Mouse (Mus musculus): ENCODE measurements around the gene Mcts2. TPM values are rescaled to one million over a fixed set of nuclear protein-coding genes. Genes with fewer than 3 reads are reported as not detected.
A peak's percentile ranks its signal among the peaks of the same experiment; 100 is the strongest.

Gene Mcts2
- polyA plus RNA-seq, 1 experiment from 2014 or later, result 36.6 TPM

- no peak for TF ChIP-seq CTCF (IDR thresholded peaks at IDR 0.05; ENCODE audit: low read depth)
- WGBS, result 79% methylated on average over 5 of the region's 5 CpGs
- no peak for ATAC-seq (replicated peaks; ENCODE audit: low FRiP score, low read depth)
Observed at GRCm38 (mm10) chr2:152709066-152709465, 22.2 kb downstream of the Mcts2 start.

GRCm38 (mm10) chr2:152716241-152716772 is 29.5 kb downstream of the Mcts2 start:
- ATAC-seq (replicated peaks; ENCODE audit: low FRiP score, low read depth), result no peak; the same call in 1 of the 2 replicates
- peak overlapping the region; percentile 19; the same call in 1 of the 2 replicates for H3K27ac ChIP-seq
- 43% methylated on average over 6 of the region's 6 CpGs for WGBS

More at GRCm38 (mm10) chr2:152709066-152709465, 22.2 kb downstream of the Mcts2 start:
- H3K4me2 ChIP-seq (ENCODE audit: low read length), result no peak overlapping the region
- no peak overlapping the region for H3K27ac ChIP-seq
- no peaks in the 10 kb centered on the region for H3K9me3 ChIP-seq (replicated peaks; ENCODE audit: low read length)
- H3K27me3 ChIP-seq (ENCODE audit: insufficient read depth, low read length), result no peaks in the 10 kb centered on the region
- H3K9ac ChIP-seq (ENCODE audit: low read depth, low read length), result no peak overlapping the region
- DNase-seq (ENCODE audit: low spot score), result no peak
- peaks cover 23% of the 10 kb centered on the region for H3K4me1 ChIP-seq (replicated peaks; ENCODE audit: insufficient read depth, low read length)
- peaks cover 19% of the 10 kb centered on the region for H3K36me3 ChIP-seq (ENCODE audit: insufficient read depth, low read length)
- H3K4me3 ChIP-seq (replicated peaks; ENCODE audit: low read depth, low read length), result no peak overlapping the region

GRCm38 (mm10) chr2:152717652-152718051 is 30.8 kb downstream of the Mcts2 start:
- no peaks in the 10 kb centered on the region for H3K9me3 ChIP-seq (replicated peaks; ENCODE audit: low read length)
- H3K27me3 ChIP-seq (ENCODE audit: insufficient read depth, low read length), result no peaks in the 10 kb centered on the region
- H3K4me1 ChIP-seq (replicated peaks; ENCODE audit: insufficient read depth, low read length), result peaks cover 6% of the 10 kb centered on the region; the same call in 1 of the 2 replicates
- no peak overlapping the region for H3K4me3 ChIP-seq (replicated peaks; ENCODE audit: low read depth, low read length)
- H3K36me3 ChIP-seq (ENCODE audit: insufficient read depth, low read length), result no peaks in the 10 kb centered on the region
- TF ChIP-seq CTCF (IDR thresholded peaks at IDR 0.05; ENCODE audit: low read depth), result no peak
- no peak for ATAC-seq (replicated peaks; ENCODE audit: low FRiP score, low read depth)
- H3K4me2 ChIP-seq (ENCODE audit: low read length), result no peak overlapping the region
- DNase-seq (ENCODE audit: low spot score), result no peak
- 50% methylated on average over 11 of the region's 11 CpGs for WGBS
- H3K9ac ChIP-seq (ENCODE audit: low read depth, low read length), result no peak overlapping the region
- no peak overlapping the region for H3K27ac ChIP-seq

More at GRCm38 (mm10) chr2:152716241-152716772, 29.5 kb downstream of the Mcts2 start:
- Histone ChIP-seq H3K4me3 (replicated peaks; ENCODE audit: low read depth, low read length) (no peak overlapping the region), H3K4me1 (replicated peaks; ENCODE audit: insufficient read depth, low read length) (peaks cover 6% of the 10 kb centered on the region; the same call in 1 of the 2 replicates), H3K9ac (ENCODE audit: low read depth, low read length) (no peak overlapping the region), H3K27me3 (ENCODE audit: insufficient read depth, low read length) (no peaks in the 10 kb centered on the region), H3K36me3 (ENCODE audit: insufficient read depth, low read length) (no peaks in the 10 kb centered on the region), H3K9me3 (replicated peaks; ENCODE audit: low read length) (no peaks in the 10 kb centered on the region), H3K4me2 (ENCODE audit: low read length) (no peak overlapping the region)
- DNase-seq (ENCODE audit: low spot score), result no peak
- no peak for TF ChIP-seq CTCF (IDR thresholded peaks at IDR 0.05; ENCODE audit: low read depth)

GRCm38 (mm10) chr2:152718076-152718475 is 31.2 kb downstream of the Mcts2 start:
- H3K27ac ChIP-seq, result 0 out of 2 replicates have a peak overlapping the region, but pooled peaks have one; percentile 31
- no peaks in the 10 kb centered on the region for H3K9me3 ChIP-seq (replicated peaks; ENCODE audit: low read length)
- WGBS, result 18% methylated on average over 6 of the region's 6 CpGs
- peaks cover 6% of the 10 kb centered on the region; the same call in 1 of the 2 replicates for H3K4me1 ChIP-seq (replicated peaks; ENCODE audit: insufficient read depth, low read length)
- no peak overlapping the region for H3K4me3 ChIP-seq (replicated peaks; ENCODE audit: low read depth, low read length)
- TF ChIP-seq CTCF (IDR thresholded peaks at IDR 0.05; ENCODE audit: low read depth), result no peak
- no peaks in the 10 kb centered on the region for H3K36me3 ChIP-seq (ENCODE audit: insufficient read depth, low read length)
- ATAC-seq (replicated peaks; ENCODE audit: low FRiP score, low read depth) (0 out of 2 replicates have a peak, but pooled peaks have one; percentile 33), DNase-seq (ENCODE audit: low spot score) (no peak)
- no peaks in the 10 kb centered on the region for H3K27me3 ChIP-seq (ENCODE audit: insufficient read depth, low read length)
- no peak overlapping the region for H3K9ac ChIP-seq (ENCODE audit: low read depth, low read length)
- H3K4me2 ChIP-seq (ENCODE audit: low read length), result no peak overlapping the region

- WGBS, result 4% methylated on average over 37 of the region's 37 CpGs
- Histone ChIP-seq H3K4me1 (replicated peaks; ENCODE audit: insufficient read depth, low read length) (peaks cover 25% of the 10 kb centered on the region), H3K27ac (peak overlapping the region; percentile 27; the same call in 1 of the 2 replicates), H3K4me3 (replicated peaks; ENCODE audit: low read depth, low read length) (peak overlapping the region; percentile 29), H3K9me3 (replicated peaks; ENCODE audit: low read length) (no peaks in the 10 kb centered on the region), H3K27me3 (ENCODE audit: insufficient read depth, low read length) (no peaks in the 10 kb centered on the region), H3K9ac (ENCODE audit: low read depth, low read length) (peak overlapping the region; percentile 56), H3K4me2 (ENCODE audit: low read length) (peak overlapping the region; percentile 64), H3K36me3 (ENCODE audit: insufficient read depth, low read length) (no peaks in the 10 kb centered on the region)
- TF ChIP-seq CTCF (IDR thresholded peaks at IDR 0.05; ENCODE audit: low read depth), result peak; percentile 2; the same call in 1 of the 2 replicates
- peak; percentile 54 for DNase-seq (ENCODE audit: low spot score)
- peak; percentile 44; the same call in 1 of the 2 replicates for ATAC-seq (replicated peaks; ENCODE audit: low FRiP score, low read depth)
Observed at GRCm38 (mm10) chr2:152723651-152724331, 37.0 kb downstream of the Mcts2 start.

GRCm38 (mm10) chr2:152724332-152724723 is 37.5 kb downstream of the Mcts2 start:
- no peaks in the 10 kb centered on the region for H3K9me3 ChIP-seq (replicated peaks; ENCODE audit: low read length)
- no peak for TF ChIP-seq CTCF (IDR thresholded peaks at IDR 0.05; ENCODE audit: low read depth)
- H3K27ac ChIP-seq, result peak overlapping the region; percentile 27; the same call in 1 of the 2 replicates
- H3K36me3 ChIP-seq (ENCODE audit: insufficient read depth, low read length), result no peaks in the 10 kb centered on the region
- peak overlapping the region; percentile 56 for H3K9ac ChIP-seq (ENCODE audit: low read depth, low read length)
- peaks cover 31% of the 10 kb centered on the region for H3K4me1 ChIP-seq (replicated peaks; ENCODE audit: insufficient read depth, low read length)
- ATAC-seq (replicated peaks; ENCODE audit: low FRiP score, low read depth) (no peak), DNase-seq (ENCODE audit: low spot score) (no peak)
- no peaks in the 10 kb centered on the region for H3K27me3 ChIP-seq (ENCODE audit: insufficient read depth, low read length)
- peak overlapping the region; percentile 29 for H3K4me3 ChIP-seq (replicated peaks; ENCODE audit: low read depth, low read length)
- 68% methylated on average over 3 of the region's 3 CpGs for WGBS
- H3K4me2 ChIP-seq (ENCODE audit: low read length), result peak overlapping the region; percentile 64
